35 mouse cellular contexts compared by ENCODE assay signal in genomic region chr4:95518382-95518781, GRCm38 (mm10).
"Had no signal": no experiment of that assay in that cellular context is flagged by ENCODE, and none has a peak within 500 bp of the region (broad histone marks: within the 10 kb centered on the region; RNA-seq: fewer than 3 reads in every experiment).

No protein-coding gene starts in this region.

- H3K4me3 ChIP-seq: heart, adult 2 months; heart, embryonic 10.5 days; heart, embryonic 12.5 days; heart, embryonic 13.5 days; heart, embryonic 15.5 days; hindbrain, embryonic 10.5 days; hindbrain, embryonic 12.5 days; hindbrain, embryonic 13.5 days; hindbrain, embryonic 15.5 days; intestine, embryonic 15.5 days; kidney, embryonic 15.5 days; layer of hippocampus, adult 2 months had no signal

- H3K4me1 ChIP-seq: heart, embryonic 10.5 days; heart, embryonic 12.5 days; heart, embryonic 13.5 days; heart, embryonic 15.5 days; intestine, embryonic 15.5 days; kidney, embryonic 15.5 days had no signal

- DNase-seq: heart, adult 2 months; heart, postnatal 10 days; heart, postnatal 14 days; heart, postnatal 36 days; heart, postnatal 4 days; kidney, adult 11 months; kidney, adult 18-20 months; kidney, adult 2 months; kidney, adult 8-10 months; kidney, adult 9 months; kidney, postnatal 10 days; kidney, postnatal 14 days; kidney, postnatal 25 days; kidney, postnatal 36 days; kidney, postnatal 4 days; layer of hippocampus, adult 9-11 months had no signal

- H3K4me2 ChIP-seq: heart, embryonic 11.5 days; heart, embryonic 12.5 days; heart, embryonic 13.5 days; heart, embryonic 15.5 days; hindbrain, embryonic 12.5 days; hindbrain, embryonic 13.5 days; hindbrain, embryonic 14.5 days; hindbrain, embryonic 15.5 days; intestine, embryonic 15.5 days; kidney, embryonic 15.5 days had no signal

- H3K27ac ChIP-seq: heart, adult 2 months; heart, embryonic 10.5 days; heart, embryonic 13.5 days; heart, embryonic 15.5 days; hindbrain, embryonic 10.5 days; hindbrain, embryonic 12.5 days; hindbrain, embryonic 13.5 days; hindbrain, embryonic 14.5 days; hindbrain, embryonic 15.5 days; hindbrain, postnatal 0 days; intestine, embryonic 15.5 days; kidney, embryonic 15.5 days; kidney, postnatal 0 days; layer of hippocampus, adult 2 months had no signal

- ATAC-seq: hindbrain, embryonic 16.5 days; hindbrain, postnatal 0 days; inflammation-experienced regulatory T-cells, adult 6 months; intestine, embryonic 15.5 days; intestine, embryonic 16.5 days; intestine, postnatal 0 days had no signal

- H3K9ac ChIP-seq: heart, embryonic 12.5 days; heart, embryonic 13.5 days; heart, embryonic 15.5 days; hindbrain, embryonic 12.5 days; hindbrain, embryonic 13.5 days; hindbrain, embryonic 14.5 days; hindbrain, embryonic 15.5 days; intestine, embryonic 15.5 days; kidney, embryonic 15.5 days had no signal

- H3K9me3 ChIP-seq: heart, embryonic 10.5 days; heart, embryonic 12.5 days; heart, embryonic 13.5 days; heart, embryonic 15.5 days; hindbrain, embryonic 10.5 days; hindbrain, embryonic 12.5 days; hindbrain, embryonic 13.5 days; hindbrain, embryonic 15.5 days; intestine, embryonic 15.5 days; kidney, embryonic 15.5 days had no signal

- H3K27me3 ChIP-seq: heart, embryonic 12.5 days; heart, embryonic 13.5 days; heart, embryonic 15.5 days; hindbrain, embryonic 12.5 days; hindbrain, embryonic 13.5 days; hindbrain, embryonic 15.5 days; intestine, embryonic 15.5 days; kidney, embryonic 15.5 days had no signal

- H3K36me3 ChIP-seq: heart, embryonic 10.5 days; heart, embryonic 12.5 days; heart, embryonic 13.5 days; heart, embryonic 15.5 days; hindbrain, embryonic 10.5 days; hindbrain, embryonic 12.5 days; hindbrain, embryonic 13.5 days; hindbrain, embryonic 15.5 days; intestine, embryonic 15.5 days; kidney, embryonic 15.5 days had no signal
